Mouse (Mus musculus): Measurements from ENCODE around the gene Slu7.

- TF ChIP-seq CTCF (IDR thresholded peaks at IDR 0.05; ENCODE audit: low read depth, low read length) (no peak), POLR2AphosphoS5 (IDR thresholded peaks at IDR 0.05; ENCODE audit: insufficient replicate concordance, low read depth, low read length) (no peak), TAL1 (conservative IDR thresholded peaks at IDR 0.05; ENCODE audit: low read depth, low read length) (no peak), GATA1 (IDR thresholded peaks at IDR 0.05; ENCODE audit: borderline replicate concordance, low read length) (no peak), GATA2 (IDR thresholded peaks at IDR 0.05; ENCODE audit: borderline replicate concordance, low read depth, low read length) (no peak)
These were observed 7.6 kb downstream of the Slu7 start for GRCm38 (mm10) chr11:43441121-43441520.
